Mouse (Mus musculus) CH12.LX (cell line): Measurements from ENCODE around the gene Tk2. TPM values are rescaled to one million over a fixed set of nuclear protein-coding genes. Genes with fewer than 3 reads are reported as not detected.
"Not testable (repeated sequence)": the region's sequence is repeated elsewhere in the genome, so short reads cannot be mapped to it uniquely, and the experiment has no call there.

ENCODE experiments used
- DNase-seq: peaks from one replicate; pipeline ENCODE4 v3.0.0-alpha.2; 2013; ENCODE audit errors: extremely low read depth
- H3K27ac ChIP-seq: 2 replicates; pipeline ENCODE4 v1.5.1; 2012; ENCODE audit warnings: low read depth, mild to moderate bottlenecking, control low read depth, moderate library complexity; ENCODE audit not compliant: insufficient read depth
- H3K27me3 ChIP-seq: replicated peaks from 2 replicates; pipeline ENCODE3; 2012; ENCODE audit warnings: inconsistent platforms
- H3K36me3 ChIP-seq, 2 experiments: replicated peaks in 1 of 2; 2 replicates each; pipeline versions ENCODE3 to v1.6.1; 2012; ENCODE audit warnings: inconsistent platforms in 1 of 2, low read length in 1 of 2, mild to moderate bottlenecking in 1 of 2, mixed read lengths in 1 of 2, moderate library complexity in 1 of 2; ENCODE audit not compliant: control insufficient read depth in 1 of 2, insufficient read depth in 1 of 2
- H3K4me1 ChIP-seq, 2 experiments: 2 replicates each; pipeline ENCODE4 v1.6.1; 2012; ENCODE audit warnings: inconsistent platforms in 1 of 2, moderate library complexity in 1 of 2; ENCODE audit not compliant: insufficient read depth in 2 of 2, control insufficient read depth in 1 of 2
- H3K4me2 ChIP-seq: 2 replicates; pipeline ENCODE4 v1.6.1; 2012; ENCODE audit warnings: low read depth, mild to moderate bottlenecking, control low read depth; ENCODE audit not compliant: poor library complexity, insufficient read depth, severe bottlenecking
- H3K4me3 ChIP-seq, 3 experiments: fragments of 150-350 bp in 1 of 3; sonication (generic) in 1 of 3; replicated peaks in 1 of 3; 2 replicates each; pipeline versions ENCODE3 to v1.5.1; 2011 to 2012; ENCODE audit warnings: low read depth in 2 of 3, low read length in 2 of 3, mild to moderate bottlenecking in 2 of 3, moderate library complexity in 2 of 3, control low read depth in 1 of 3, improper control_type of control experiment in 1 of 3, inconsistent platforms in 1 of 3, mixed read lengths in 1 of 3; ENCODE audit not compliant: poor library complexity in 1 of 3
- H3K79me2 ChIP-seq: replicated peaks from 2 replicates; pipeline ENCODE4 v1.6.1; 2012; ENCODE audit warnings: mild to moderate bottlenecking, moderate library complexity; ENCODE audit not compliant: control insufficient read depth, poor library complexity, insufficient read depth, severe bottlenecking; ENCODE audit errors: extremely low read depth
- H3K9ac ChIP-seq: 2 replicates; pipeline ENCODE4 v1.6.1; 2012; ENCODE audit warnings: low read depth, mild to moderate bottlenecking, control low read depth, moderate library complexity; ENCODE audit not compliant: insufficient read depth
- H3K9me3 ChIP-seq: replicated peaks from 2 replicates; pipeline ENCODE3; 2012; ENCODE audit warnings: low read length, inconsistent platforms, mixed read lengths
- BHLHE40 ChIP-seq: IDR thresholded peaks from 2 replicates; pipeline ENCODE4 v1.6.1; 2011; ENCODE audit warnings: mild to moderate bottlenecking, low read depth, low read length, improper control_type of control experiment
- CHD2 ChIP-seq: IDR thresholded peaks from 2 replicates; pipeline ENCODE4 v1.6.1; 2011; ENCODE audit warnings: low read length, improper control_type of control experiment
- CTCF ChIP-seq, 2 experiments: IDR thresholded peaks in 1 of 2; conservative IDR thresholded peaks in 1 of 2; 2 replicates each; pipeline ENCODE4 v1.5.1; 2011 to 2012; ENCODE audit warnings: low read depth in 2 of 2, low read length in 2 of 2, improper control_type of control experiment in 1 of 2, inconsistent platforms in 1 of 2, mild to moderate bottlenecking in 1 of 2, moderate library complexity in 1 of 2
- ELF1 ChIP-seq: IDR thresholded peaks from 2 replicates; pipeline ENCODE4 v1.6.1; 2014; ENCODE audit warnings: low read depth, mild to moderate bottlenecking, inconsistent platforms, low read length, improper control_type of control experiment
- EP300 ChIP-seq: IDR thresholded peaks from 2 replicates; pipeline ENCODE4 v1.6.1; 2011; ENCODE audit warnings: low read length, improper control_type of control experiment
- HCFC1 ChIP-seq: IDR thresholded peaks from 2 replicates; pipeline ENCODE4 v1.6.1; 2012; ENCODE audit warnings: low read depth, mild to moderate bottlenecking, inconsistent platforms, low read length, improper control_type of control experiment
- IRF4 ChIP-seq: IDR thresholded peaks from 2 replicates; pipeline ENCODE4 v1.6.1; 2014; ENCODE audit warnings: low read depth, mild to moderate bottlenecking, inconsistent platforms, low read length, improper control_type of control experiment
- MAFK ChIP-seq: IDR thresholded peaks from 2 replicates; pipeline ENCODE4 v1.6.1; 2011; ENCODE audit warnings: low read length, improper control_type of control experiment; ENCODE audit not compliant: insufficient replicate concordance
- MAX ChIP-seq: IDR thresholded peaks from 2 replicates; pipeline ENCODE4 v1.6.1; 2011; ENCODE audit warnings: low read length, improper control_type of control experiment
- MEF2A ChIP-seq: IDR thresholded peaks from 2 replicates; pipeline ENCODE4 v1.6.1; 2014; ENCODE audit warnings: low read depth, mild to moderate bottlenecking, inconsistent platforms, low read length, improper control_type of control experiment, borderline replicate concordance
- MXI1 ChIP-seq: IDR thresholded peaks from 2 replicates; pipeline ENCODE4 v1.6.1; 2011; ENCODE audit warnings: mild to moderate bottlenecking, low read depth, low read length, improper control_type of control experiment
- NELFE ChIP-seq: IDR thresholded peaks from 2 replicates; pipeline ENCODE4 v1.6.1; 2011; ENCODE audit warnings: low read depth, low read length, improper control_type of control experiment
- NRF1 ChIP-seq: IDR thresholded peaks from 2 replicates; pipeline ENCODE4 v1.6.1; 2014; ENCODE audit warnings: low read depth, mild to moderate bottlenecking, inconsistent platforms, low read length, improper control_type of control experiment, moderate library complexity
- PAX5 ChIP-seq: IDR thresholded peaks from 2 replicates; pipeline ENCODE4 v1.6.1; 2012; ENCODE audit warnings: low read length, inconsistent platforms, mixed read lengths
- POLR2A ChIP-seq: IDR thresholded peaks from 2 replicates; pipeline ENCODE4 v1.6.1; 2011; ENCODE audit warnings: low read depth, mild to moderate bottlenecking, improper control_type of control experiment, low read length
- POLR2AphosphoS2 ChIP-seq: IDR thresholded peaks from 2 replicates; pipeline ENCODE4 v1.6.1; 2011; ENCODE audit warnings: low read depth, low read length, improper control_type of control experiment
- TBP ChIP-seq: conservative IDR thresholded peaks from 2 replicates; pipeline ENCODE4 v1.6.1; 2011; ENCODE audit warnings: low read depth, low read length, improper control_type of control experiment
- TCF12 ChIP-seq: IDR thresholded peaks from 2 replicates; pipeline ENCODE4 v1.6.1; 2014; ENCODE audit warnings: low read depth, mild to moderate bottlenecking, inconsistent platforms, low read length, improper control_type of control experiment
- UBTF ChIP-seq: IDR thresholded peaks from 2 replicates; pipeline ENCODE4 v1.6.1; 2012; ENCODE audit warnings: low read depth, mild to moderate bottlenecking, inconsistent platforms, low read length, improper control_type of control experiment, moderate library complexity
- USF1 ChIP-seq: IDR thresholded peaks from 2 replicates; pipeline ENCODE4 v1.6.1; 2014; ENCODE audit warnings: low read depth, mild to moderate bottlenecking, inconsistent platforms, low read length, improper control_type of control experiment
- USF2 ChIP-seq: conservative IDR thresholded peaks from 2 replicates; pipeline ENCODE4 v1.6.1; 2011; ENCODE audit warnings: low read depth, low read length, improper control_type of control experiment
- ZMIZ1 ChIP-seq: IDR thresholded peaks from 2 replicates; pipeline ENCODE4 v1.6.1; 2012; ENCODE audit warnings: low read depth, mild to moderate bottlenecking, inconsistent platforms, low read length, improper control_type of control experiment
- dilution Hi-C: fragments of 300-500 bp; cut with MboI; formaldehyde crosslinking; loops from 2 replicates; pipeline ENCODE4 v1.14.3; 2020; ENCODE audit warnings: low sequenced_read_pairs; ENCODE audit not compliant: extremely low pct_unique_long_range_greater_than_20kb, extremely low pct_ligation_motif_present
- in situ Hi-C: fragments of 300-500 bp; cut with MboI; formaldehyde crosslinking; loops from 3 replicates; pipeline ENCODE4 v1.14.3; 2019; ENCODE audit warnings: low sequenced_read_pairs, low pct_ligation_motif_present, low pct_unique_long_range_greater_than_20kb, mixed read lengths
- polyA plus RNA-seq: library from polyadenylated mRNA; unstranded; fragments of >175 nt; gene quantifications from 2 replicates; pipeline ENCODE4 v1.2.1, GENCODE M21; 2012; ENCODE audit warnings: low read depth; ENCODE audit not compliant: insufficient read length
- total RNA-seq, 2 experiments: library from RNA; depleted of rRNA; stranded (reverse); fragments of 300-350 nt in 1 of 2; fragments of >200 nt in 1 of 2; gene quantifications; 2 replicates each; pipeline ENCODE4 v1.2.3; 2012 to 2014

Gene Tk2
- total RNA-seq (2012; rRNA removed): 9.2 and 13.5 TPM in 2 replicates
- total RNA-seq (2014; rRNA removed): 8.7 and 8.9 TPM in 2 replicates
- polyA plus RNA-seq: 7.3 TPM in 2 replicates

GRCm38 (mm10) chr8:104248276-104248675 lies at the start of gene Tk2:
Tk2 (minus strand) TSS chr8:104248558.
- H3K27ac ChIP-seq: peak within 1 kb of the TSS; percentile 97
- peak within 1 kb of the TSS; percentile 92 for H3K4me2 ChIP-seq
- no peaks in the 10 kb centered on the region for H3K9me3 ChIP-seq
- H3K79me2 ChIP-seq: peaks cover 2% of the 10 kb centered on the region; the same call in 1 of the 2 replicates
- in situ Hi-C loops: loop anchor here (10.0 kb wide), 1 partner anchor 87 kb away; the partner anchor contains the start of gene Cmtm3
- no peaks in the 10 kb centered on the region for H3K27me3 ChIP-seq
- H3K4me3 ChIP-seq: peak within 1 kb of the TSS; percentile 65 to 92 (median 87)
- no peak for TF ChIP-seq EP300
- peak; percentile 63 for TF ChIP-seq TCF12
- TF ChIP-seq MAX: no peak
- peak; percentile 87 for TF ChIP-seq POLR2A
- 0 out of 2 replicates have a peak, but pooled peaks have one; percentile 13 for TF ChIP-seq BHLHE40
- TF ChIP-seq HCFC1: peak; percentile 68
- TF ChIP-seq MEF2A: no peak
- peak; percentile 80 for TF ChIP-seq NELFE
- TF ChIP-seq ZMIZ1: peak; percentile 71
- TF ChIP-seq MXI1: no peak
- peak; percentile 63 for TF ChIP-seq ELF1
- TF ChIP-seq, all 38 proteins: peak for 7
- Histone ChIP-seq H3K4me1 (peaks cover 7 to 49% of the 10 kb centered on the region in 2 experiments), H3K36me3 (peaks cover 3 to 17% of the 10 kb centered on the region in 2 experiments), H3K9ac (peak within 1 kb of the TSS; percentile 94)
- dilution Hi-C loops: no loop called here
- peak; percentile 90 for DNase-seq

DNA sequence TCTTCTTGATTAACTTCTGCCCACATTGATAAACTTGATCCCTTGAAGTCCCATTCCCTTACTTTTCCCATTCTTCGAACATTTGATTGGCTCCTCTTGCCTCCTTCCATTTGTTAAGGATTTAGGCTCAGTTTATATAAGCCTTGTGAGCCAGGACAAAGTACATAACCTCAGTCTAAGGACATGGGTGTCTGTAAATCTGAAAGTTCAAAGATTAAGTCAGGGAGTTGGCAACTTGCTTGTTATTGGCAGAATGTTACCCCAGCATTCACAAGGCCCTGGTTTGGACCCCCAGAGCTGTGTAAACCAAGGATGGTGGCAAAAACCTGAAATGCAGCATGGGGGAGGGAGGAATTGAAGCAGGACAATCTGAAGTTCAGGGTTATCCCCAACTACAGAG lies 46.0 kb upstream of the Tk2 start:
- dilution Hi-C loops (no loop called here), in situ Hi-C loops (no loop called here)
- no peak overlapping the region for H3K4me3 ChIP-seq
- no peaks in the 10 kb centered on the region for H3K9me3 ChIP-seq
- DNase-seq: no peak
- no peak overlapping the region for H3K4me2 ChIP-seq
- no peak overlapping the region for H3K27ac ChIP-seq
- TF ChIP-seq POLR2AphosphoS2 (no peak), TCF12 (no peak), CHD2 (no peak), USF2 (no peak), MAFK (no peak), POLR2A (no peak), TBP (no peak), ZMIZ1 (no peak), UBTF (no peak), CTCF (conservative IDR thresholded peaks at IDR 0.05 in 1 of 2, IDR thresholded peaks at IDR 0.05 in 1 of 2; ENCODE audit: low read depth in 2 of 2, low read length in 2 of 2) (no peak), USF1 (no peak), MAX (no peak), NRF1 (no peak), BHLHE40 (no peak), MEF2A (no peak), PAX5 (no peak), EP300 (no peak), IRF4 (no peak), NELFE (no peak)
- H3K9ac ChIP-seq: no peak overlapping the region
- peaks cover 6% of the 10 kb centered on the region for H3K27me3 ChIP-seq
- H3K4me1 ChIP-seq: no peaks in the 10 kb centered on the region
- H3K79me2 ChIP-seq: no peaks in the 10 kb centered on the region
- H3K36me3 ChIP-seq: no peaks in the 10 kb centered on the region

DNA sequence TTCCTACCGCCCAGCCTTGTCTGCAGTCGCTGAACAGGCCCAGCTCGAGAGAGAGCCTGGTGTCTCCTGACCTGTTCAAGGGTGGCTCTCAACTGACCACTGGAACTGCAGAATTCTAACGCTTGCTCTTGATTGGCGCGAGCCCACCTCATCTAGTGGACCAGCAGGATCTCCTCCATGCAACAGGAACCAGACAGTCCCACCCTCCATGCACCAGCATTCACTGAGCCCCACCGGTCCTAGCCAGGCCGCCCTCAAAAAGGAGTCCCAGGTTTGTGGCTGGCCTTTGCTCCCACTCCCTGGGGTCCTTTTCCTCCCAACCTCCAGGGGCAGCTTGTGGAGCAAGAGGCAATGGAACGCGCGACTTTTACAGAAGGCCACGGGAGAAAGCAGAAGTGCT lies 44.7 kb upstream of the Tk2 start, which contains the start of gene Cmtm2a:
Cmtm2a (minus strand) TSS at position 101 of the 400 bp plus-strand sequence.
- H3K79me2 ChIP-seq, H3K4me3 ChIP-seq, dilution Hi-C loops, H3K9me3 ChIP-seq, H3K36me3 ChIP-seq, H3K27ac ChIP-seq, H3K9ac ChIP-seq, DNase-seq, H3K4me1 ChIP-seq, H3K27me3 ChIP-seq, in situ Hi-C loops: not testable (repeated sequence)
- peak within 1 kb of the TSS; percentile 44; the same call in 1 of the 2 replicates for H3K4me2 ChIP-seq
